Mouse (Mus musculus) heart, adult 2 months (tissue): ENCODE data around the gene Exosc6. TPM values are rescaled to one million over a fixed set of nuclear protein-coding genes. Genes with fewer than 3 reads are reported as not detected.
"Not testable (repeated sequence)": the region's sequence is repeated elsewhere in the genome, so short reads cannot be mapped to it uniquely, and the experiment has no call there.

Source experiments
- DNase-seq, 2 experiments: peaks; one replicate each; pipeline ENCODE4 v3.0.0; 2021
- H3K27ac ChIP-seq: fragments of 200-600 bp; 2 replicates; pipeline ENCODE4 v1.8.1; 2022
- H3K27me3 ChIP-seq: fragments of 200-500 bp; 2 replicates; pipeline ENCODE4 v1.6.1; 2012; ENCODE audit warnings: mild to moderate bottlenecking, low read length, inconsistent platforms, mixed read lengths; ENCODE audit not compliant: control insufficient read depth, insufficient read depth
- H3K36me3 ChIP-seq: fragments of 200-500 bp; 2 replicates; pipeline ENCODE4 v1.6.1; 2012; ENCODE audit warnings: low read length, inconsistent platforms; ENCODE audit not compliant: control insufficient read depth, insufficient read depth
- H3K4me1 ChIP-seq: fragments of 200-500 bp; 2 replicates; pipeline ENCODE4 v1.6.1; 2011; ENCODE audit warnings: low read length; ENCODE audit not compliant: control insufficient read depth, insufficient read depth
- H3K4me3 ChIP-seq: fragments of 200-600 bp; 2 replicates; pipeline ENCODE4 v1.8.1; 2022
- H3K79me2 ChIP-seq: fragments of 200-500 bp; replicated peaks from 2 replicates; pipeline ENCODE4 v1.6.1; 2012; ENCODE audit warnings: mild to moderate bottlenecking, inconsistent platforms, low read length, moderate library complexity, mixed read lengths; ENCODE audit not compliant: control insufficient read depth, insufficient read depth
- H3K9ac ChIP-seq: fragments of 200-500 bp; 2 replicates; pipeline ENCODE4 v1.6.1; 2012; ENCODE audit warnings: low read depth, mild to moderate bottlenecking, control low read depth, inconsistent platforms, low read length, mixed read lengths
- CTCF ChIP-seq: fragments of 200-600 bp; IDR thresholded peaks from 2 replicates; pipeline ENCODE4 v1.8.1; 2022; ENCODE audit warnings: antibody characterized with exemption, mild to moderate bottlenecking, moderate library complexity
- EP300 ChIP-seq: fragments of 200-500 bp; IDR thresholded peaks from 2 replicates; pipeline ENCODE4 v1.6.1; 2011; ENCODE audit warnings: low read depth, low read length, control low read depth; ENCODE audit not compliant: insufficient read depth
- POLR2A ChIP-seq: fragments of 200-500 bp; IDR thresholded peaks from 2 replicates; pipeline ENCODE4 v1.6.1; 2011; ENCODE audit warnings: mild to moderate bottlenecking, low read depth, low read length, control low read depth; ENCODE audit not compliant: insufficient read depth
- WGBS: fragments of 180-500 bp; shearing (Covaris S2); methylation state at CpG from one replicate; pipeline ENCODE4 v1.1.7; 2018; 5-methylcytosine and 5-hydroxymethylcytosine counted together
- intact Hi-C: fragments of 180-260 bp; cut with DNase I; formaldehyde crosslinking; loops from one replicate; pipeline ENCODE4 v1.15.1; 2025
- polyA plus RNA-seq: library from polyadenylated mRNA; depleted of rRNA; stranded (reverse); fragments of >200 nt; gene quantifications from 2 replicates; pipeline ENCODE4 v1.2.3, GENCODE M21; 2012
- total RNA-seq, 2 experiments: library from RNA; stranded (reverse); gene quantifications; 2 replicates each; pipeline ENCODE4 v1.2.3; 2021

Exosc6 gene
- total and polyA plus RNA-seq, 3 experiments = not detected

DNA sequence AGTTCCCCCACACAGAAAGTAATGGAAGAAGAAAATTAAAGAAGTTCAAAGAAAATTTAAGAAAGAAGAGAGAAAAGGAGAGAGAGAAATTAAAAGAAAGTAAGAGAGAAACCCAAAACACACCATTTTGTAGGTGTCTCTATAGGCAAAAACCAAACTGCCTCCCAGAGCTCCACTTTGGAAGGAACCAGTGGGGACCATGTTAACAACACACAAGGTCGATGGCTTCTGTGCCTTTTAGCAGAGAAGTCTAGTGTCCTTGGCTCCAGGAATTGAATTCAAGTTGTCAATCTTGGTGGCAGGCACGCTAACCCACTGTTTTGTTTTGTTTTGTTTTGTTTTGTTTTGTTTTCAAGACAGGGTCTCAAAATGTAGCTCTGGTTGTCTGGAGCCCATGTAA, 6.8 kb downstream of the Exosc6 start:
- H3K4me3 ChIP-seq = no peak overlapping the region; the same call in 1 of the 2 replicates
- WGBS = 67% methylated on average over 2 of the region's 2 CpGs

DNA sequence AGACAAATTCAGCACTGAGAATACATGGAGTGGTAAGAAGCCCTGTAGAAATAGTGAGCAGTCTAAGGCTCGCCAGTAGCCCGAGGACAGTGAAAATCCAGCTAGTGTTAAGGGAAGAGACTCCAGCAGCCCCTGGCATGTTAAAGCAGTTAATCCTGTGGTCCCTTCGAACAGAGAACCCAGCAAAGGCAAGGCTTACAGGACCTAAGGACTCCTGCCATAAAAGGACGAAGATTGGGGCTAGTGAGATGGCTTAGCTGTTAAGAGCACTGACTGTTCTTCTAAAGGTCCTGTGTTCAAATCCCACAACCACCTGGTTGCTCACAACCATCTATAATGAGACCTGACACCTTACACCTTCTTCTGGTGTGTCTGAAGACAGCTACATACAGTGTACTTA, 10.2 kb downstream of the Exosc6 start:
- no peaks in the 10 kb centered on the region for H3K36me3 ChIP-seq
- H3K79me2 ChIP-seq = no peaks in the 10 kb centered on the region
- 61% methylated on average over 4 of the region's 4 CpGs for WGBS
- TF ChIP-seq POLR2A (no peak), CTCF (no peak)
- no peak for DNase-seq
- H3K4me1 ChIP-seq = no peaks in the 10 kb centered on the region
- H3K27me3 ChIP-seq = no peaks in the 10 kb centered on the region
- no peak overlapping the region for H3K9ac ChIP-seq
- intact Hi-C loops = no loop called here
- H3K4me3 ChIP-seq = no peak overlapping the region
- H3K27ac ChIP-seq = no peak overlapping the region

More for the DNA sequence above, 6.8 kb downstream of the Exosc6 start:
- no peaks in the 10 kb centered on the region for H3K36me3 ChIP-seq
- no peaks in the 10 kb centered on the region for H3K4me1 ChIP-seq
- no peak overlapping the region for H3K27ac ChIP-seq
- DNase-seq = no peak
- intact Hi-C loops = no loop called here
- no peak overlapping the region for H3K9ac ChIP-seq
- H3K79me2 ChIP-seq = no peaks in the 10 kb centered on the region
- H3K27me3 ChIP-seq = no peaks in the 10 kb centered on the region
- no peak for TF ChIP-seq EP300
- no peak for TF ChIP-seq POLR2A
- TF ChIP-seq CTCF = no peak

DNA sequence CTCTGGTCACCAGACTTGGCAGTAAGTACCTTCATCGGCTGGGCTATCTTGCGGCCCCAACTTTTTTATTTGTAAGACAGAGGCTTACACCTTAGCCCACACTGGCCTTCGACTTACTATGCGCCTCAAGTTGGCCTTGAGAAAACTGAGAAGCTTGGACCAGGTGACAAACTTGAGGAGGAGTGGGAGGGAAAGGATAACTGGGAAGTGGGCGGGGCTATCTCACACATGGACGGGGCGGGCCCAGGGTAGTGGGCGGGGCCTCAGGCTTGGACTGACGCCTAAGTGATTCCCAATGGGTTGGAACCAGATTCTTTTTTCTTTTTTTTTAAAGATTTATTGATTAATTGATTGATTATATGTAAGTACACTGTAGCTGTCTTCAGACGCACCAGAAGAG, 11.3 kb downstream of the Exosc6 start:
- H3K79me2 ChIP-seq = no peaks in the 10 kb centered on the region
- no peak overlapping the region for H3K4me3 ChIP-seq
- H3K9ac ChIP-seq = no peak overlapping the region
- H3K4me1 ChIP-seq = no peaks in the 10 kb centered on the region
- no peak for DNase-seq
- intact Hi-C loops = no loop called here
- TF ChIP-seq CTCF (no peak), EP300 (no peak), POLR2A (no peak)
- 30% methylated on average over 10 of the region's 10 CpGs for WGBS
- H3K27ac ChIP-seq = no peak overlapping the region
- no peaks in the 10 kb centered on the region for H3K36me3 ChIP-seq
- H3K27me3 ChIP-seq = no peaks in the 10 kb centered on the region

DNA sequence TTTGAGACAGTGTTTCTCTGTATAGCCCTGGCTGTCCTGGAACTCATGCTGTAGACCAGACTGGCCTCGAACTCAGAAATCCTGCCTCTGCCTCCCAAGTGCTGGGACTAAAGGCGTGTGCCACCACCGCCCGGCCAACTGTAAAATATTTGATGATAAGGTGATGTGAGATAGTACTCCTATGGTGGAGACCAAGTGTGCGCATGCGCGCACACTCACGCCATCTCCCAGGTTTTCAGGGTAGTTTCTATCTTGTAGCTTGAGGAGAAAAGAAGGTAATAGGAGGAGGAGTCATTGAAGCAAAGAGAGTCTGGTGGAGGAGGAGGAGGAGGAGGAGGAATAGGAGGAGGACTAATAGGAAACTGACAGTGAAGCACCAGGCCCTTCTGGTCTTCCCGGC, 12.5 kb downstream of the Exosc6 start:
- 93% methylated on average over 9 of the region's 9 CpGs for WGBS
- H3K27ac ChIP-seq, H3K79me2 ChIP-seq, H3K36me3 ChIP-seq, H3K27me3 ChIP-seq, H3K4me1 ChIP-seq, DNase-seq, H3K4me3 ChIP-seq, H3K9ac ChIP-seq, intact Hi-C loops: not testable (repeated sequence)

DNA sequence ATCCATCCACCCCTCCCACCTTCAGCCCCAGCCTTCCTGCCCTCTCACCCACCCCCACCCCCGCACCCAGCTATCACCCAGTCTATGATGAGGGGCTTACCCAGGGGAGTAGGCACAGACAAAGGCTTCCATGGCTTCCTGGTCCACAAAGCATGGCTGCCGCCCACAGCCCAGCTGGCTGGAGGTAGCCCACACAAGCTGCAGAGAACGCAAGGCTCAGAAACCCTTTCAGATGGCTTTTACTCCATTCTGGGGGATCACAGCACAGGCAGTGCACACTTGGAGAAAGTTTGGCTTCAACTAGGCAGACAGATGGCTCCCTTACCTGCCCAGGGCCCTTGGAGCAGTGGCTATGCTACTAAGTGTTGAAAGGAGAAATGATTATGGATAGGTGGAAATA, 19.8 kb downstream of the Exosc6 start:
- Histone ChIP-seq H3K27ac (no peak overlapping the region), H3K79me2 (no peaks in the 10 kb centered on the region), H3K27me3 (no peaks in the 10 kb centered on the region), H3K4me1 (no peaks in the 10 kb centered on the region), H3K36me3 (no peaks in the 10 kb centered on the region), H3K4me3 (no peak overlapping the region), H3K9ac (no peak overlapping the region)
- TF ChIP-seq POLR2A = no peak
- TF ChIP-seq EP300 = no peak
- TF ChIP-seq CTCF = no peak
- intact Hi-C loops = no loop called here
- DNase-seq = no peak
- WGBS = 75% methylated on average over 3 of the region's 3 CpGs

DNA sequence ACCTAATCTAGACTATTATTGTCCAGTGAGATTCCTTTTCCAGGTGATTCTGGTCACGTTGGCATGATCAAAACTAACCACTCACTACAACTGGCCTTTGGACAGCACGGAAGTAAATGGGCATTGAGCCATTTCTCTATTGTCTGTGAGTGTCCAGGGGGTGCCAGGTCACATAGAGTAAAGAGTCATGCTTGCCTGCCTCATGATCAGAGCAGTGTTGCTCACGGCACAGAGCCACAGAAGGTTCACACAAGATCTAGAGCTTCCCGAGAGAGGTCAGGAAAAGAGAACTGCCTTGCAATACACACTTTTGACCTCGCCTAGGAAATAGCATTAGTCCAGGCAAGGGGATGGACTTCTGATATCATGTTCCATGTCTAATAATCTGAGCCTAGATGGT, 23.3 kb downstream of the Exosc6 start:
- no peak for DNase-seq
- Histone ChIP-seq H3K36me3 (no peaks in the 10 kb centered on the region), H3K27me3 (no peaks in the 10 kb centered on the region), H3K4me3 (no peak overlapping the region), H3K27ac (no peak overlapping the region), H3K79me2 (no peaks in the 10 kb centered on the region), H3K4me1 (no peaks in the 10 kb centered on the region), H3K9ac (no peak overlapping the region)
- TF ChIP-seq CTCF = no peak
- TF ChIP-seq POLR2A = no peak
- no peak for TF ChIP-seq EP300
- WGBS = 33% methylated on average over 5 of the region's 5 CpGs
- intact Hi-C loops = no loop called here

DNA sequence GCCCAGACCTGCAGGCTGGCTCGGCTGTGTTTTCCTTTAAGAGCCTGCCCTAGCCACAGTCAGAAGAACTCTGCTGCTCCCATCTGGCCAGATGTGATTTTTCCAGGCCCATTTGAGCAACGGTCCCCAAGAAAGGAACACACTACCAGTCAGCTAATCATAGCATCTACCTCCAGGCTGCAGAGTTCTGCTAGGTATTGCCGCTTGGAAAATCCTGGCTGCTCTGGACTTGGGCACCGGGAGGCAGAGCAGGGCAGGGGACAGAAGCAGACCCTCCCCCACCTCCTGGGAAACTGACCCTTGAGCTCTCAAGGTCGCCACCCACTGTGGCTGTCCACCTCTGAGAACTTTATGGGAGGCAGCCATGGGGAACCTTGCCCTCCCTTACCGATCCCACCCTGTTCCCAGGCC, 23.7 kb downstream of the Exosc6 start:
- Histone ChIP-seq H3K4me1 (no peaks in the 10 kb centered on the region), H3K79me2 (no peaks in the 10 kb centered on the region), H3K36me3 (no peaks in the 10 kb centered on the region), H3K9ac (no peak overlapping the region), H3K4me3 (no peak overlapping the region), H3K27ac (no peak overlapping the region), H3K27me3 (no peaks in the 10 kb centered on the region)
- intact Hi-C loops = no loop called here
- TF ChIP-seq CTCF (peak; percentile 58), POLR2A (no peak)
- DNase-seq = no peak
- 38% methylated on average over 6 of the region's 6 CpGs for WGBS
